Mouse (Mus musculus) MEL (cell line): Measurements from ENCODE around the gene Cers6. TPM values are rescaled to one million over a fixed set of nuclear protein-coding genes. Genes with fewer than 3 reads are reported as not detected.

ENCODE experiments used
- DNase-seq: peaks from one replicate; pipeline ENCODE4 v3.0.0; 2011; ENCODE audit warnings: low read depth, low spot score
- H3K27ac ChIP-seq: 2 replicates; pipeline ENCODE4 v1.5.1; 2012; ENCODE audit warnings: low read depth, mild to moderate bottlenecking, control low read depth, low read length, moderate library complexity; ENCODE audit not compliant: control insufficient read depth
- H3K27me3 ChIP-seq, 2 experiments: fragments of 150-350 bp in 1 of 2; sonication (generic) in 1 of 2; 2 replicates each; pipeline ENCODE4 v1.6.1; 2012; ENCODE audit warnings: low read length in 2 of 2, mild to moderate bottlenecking in 2 of 2, improper control_type of control experiment in 1 of 2, moderate library complexity in 1 of 2; ENCODE audit not compliant: insufficient read depth in 2 of 2, control insufficient read depth in 1 of 2
- H3K36me3 ChIP-seq, 2 experiments: 2 replicates each; pipeline ENCODE4 v1.6.1; 2012 to 2014; ENCODE audit warnings: low read length in 2 of 2, improper control_type of control experiment in 1 of 2, inconsistent platforms in 1 of 2, mild to moderate bottlenecking in 1 of 2; ENCODE audit not compliant: insufficient read depth in 2 of 2, control insufficient read depth in 1 of 2
- H3K4me1 ChIP-seq, 2 experiments: fragments of 150-350 bp in 1 of 2; sonication (generic) in 1 of 2; 2 replicates each; pipeline ENCODE4 v1.6.1; 2012; ENCODE audit warnings: low read length in 2 of 2, improper control_type of control experiment in 1 of 2, mild to moderate bottlenecking in 1 of 2; ENCODE audit not compliant: insufficient read depth in 2 of 2, control insufficient read depth in 1 of 2
- H3K4me3 ChIP-seq, 2 experiments: fragments of 150-350 bp in 1 of 2; sonication (generic) in 1 of 2; 2 replicates each; pipeline ENCODE4 v1.5.1; 2012; ENCODE audit warnings: low read depth in 2 of 2, low read length in 2 of 2, mild to moderate bottlenecking in 2 of 2, moderate library complexity in 2 of 2, control low read depth in 1 of 2, improper control_type of control experiment in 1 of 2; ENCODE audit not compliant: control insufficient read depth in 1 of 2, insufficient read depth in 1 of 2
- H3K79me2 ChIP-seq: 2 replicates; pipeline ENCODE4 v1.6.1; 2012; ENCODE audit warnings: mild to moderate bottlenecking, low read length, moderate library complexity; ENCODE audit not compliant: control insufficient read depth, poor library complexity, insufficient read depth
- H3K9ac ChIP-seq: 2 replicates; pipeline ENCODE4 v1.6.1; 2012; ENCODE audit warnings: low read depth, mild to moderate bottlenecking, control low read depth, low read length, moderate library complexity; ENCODE audit not compliant: control insufficient read depth, poor library complexity, severe bottlenecking
- H3K9me3 ChIP-seq: fragments of 150-350 bp; sonication (generic); replicated peaks from 2 replicates; pipeline ENCODE4 v1.6.1; 2012; ENCODE audit warnings: mild to moderate bottlenecking, low read length, improper control_type of control experiment, moderate library complexity; ENCODE audit not compliant: insufficient read depth
- CHD2 ChIP-seq: IDR thresholded peaks from 2 replicates; pipeline ENCODE4 v1.6.1; 2011; ENCODE audit warnings: low read length, improper control_type of control experiment
- CTCF ChIP-seq, 3 experiments: IDR thresholded peaks in 2 of 3; conservative IDR thresholded peaks in 1 of 3; 2 replicates each; pipeline ENCODE4 v1.5.1; 2011 to 2012; ENCODE audit warnings: low read length in 3 of 3, low read depth in 2 of 3, mild to moderate bottlenecking in 2 of 3, improper control_type of control experiment in 1 of 3, inconsistent platforms in 1 of 3, mixed read lengths in 1 of 3, moderate library complexity in 1 of 3; ENCODE audit not compliant: control insufficient read depth in 1 of 3, insufficient read depth in 1 of 3, poor library complexity in 1 of 3, severe bottlenecking in 1 of 3
- E2F4 ChIP-seq: IDR thresholded peaks from 2 replicates; pipeline ENCODE4 v1.6.1; 2011; ENCODE audit warnings: low read depth, low read length, improper control_type of control experiment, borderline replicate concordance
- ELF1 ChIP-seq: IDR thresholded peaks from 2 replicates; pipeline ENCODE4 v1.6.1; 2014; ENCODE audit warnings: low read depth, mild to moderate bottlenecking, inconsistent platforms, low read length, improper control_type of control experiment, moderate library complexity
- EP300 ChIP-seq, 2 experiments: IDR thresholded peaks; 2 replicates each; pipeline ENCODE4 v1.6.1; 2011; ENCODE audit warnings: improper control_type of control experiment in 2 of 2, low read length in 2 of 2, low read depth in 1 of 2, mild to moderate bottlenecking in 1 of 2
- ETS1 ChIP-seq: IDR thresholded peaks from 2 replicates; pipeline ENCODE4 v1.6.1; 2012; ENCODE audit warnings: low read depth, mild to moderate bottlenecking, inconsistent platforms, low read length, improper control_type of control experiment, moderate library complexity
- JUND ChIP-seq: IDR thresholded peaks from 2 replicates; pipeline ENCODE4 v1.6.1; 2011; ENCODE audit warnings: low read depth, mild to moderate bottlenecking, improper control_type of control experiment, low read length
- MAFK ChIP-seq: IDR thresholded peaks from 2 replicates; pipeline ENCODE4 v1.6.1; 2011; ENCODE audit warnings: low read depth, mild to moderate bottlenecking, low read length, improper control_type of control experiment, borderline replicate concordance
- MAZ ChIP-seq: IDR thresholded peaks from 2 replicates; pipeline ENCODE4 v1.6.1; 2012; ENCODE audit warnings: low read depth, mild to moderate bottlenecking, inconsistent platforms, low read length, improper control_type of control experiment
- MXI1 ChIP-seq: IDR thresholded peaks from 2 replicates; pipeline ENCODE4 v1.6.1; 2011; ENCODE audit warnings: mild to moderate bottlenecking, low read depth, low read length, improper control_type of control experiment
- MYB ChIP-seq: IDR thresholded peaks from 2 replicates; pipeline ENCODE4 v1.6.1; 2011; ENCODE audit warnings: mild to moderate bottlenecking, low read depth, low read length, improper control_type of control experiment
- MYC ChIP-seq: IDR thresholded peaks from 2 replicates; pipeline ENCODE4 v1.6.1; 2011; ENCODE audit warnings: low read depth, mild to moderate bottlenecking, low read length, improper control_type of control experiment, moderate library complexity
- NELFE ChIP-seq: IDR thresholded peaks from 2 replicates; pipeline ENCODE4 v1.6.1; 2011; ENCODE audit warnings: low read depth, low read length, improper control_type of control experiment
- POLR2A ChIP-seq, 2 experiments: IDR thresholded peaks; 2 replicates each; pipeline ENCODE4 v1.6.1; 2011 to 2012; ENCODE audit warnings: low read length in 2 of 2, mild to moderate bottlenecking in 2 of 2, control low read depth in 1 of 2, improper control_type of control experiment in 1 of 2, low read depth in 1 of 2, moderate library complexity in 1 of 2; ENCODE audit not compliant: control insufficient read depth in 1 of 2, insufficient read depth in 1 of 2, poor library complexity in 1 of 2
- POLR2AphosphoS2 ChIP-seq: IDR thresholded peaks from 2 replicates; pipeline ENCODE4 v1.6.1; 2011; ENCODE audit warnings: low read length, improper control_type of control experiment
- RAD21 ChIP-seq: IDR thresholded peaks from 2 replicates; pipeline ENCODE4 v1.6.1; 2011; ENCODE audit warnings: mild to moderate bottlenecking, low read depth, low read length, improper control_type of control experiment
- SMC3 ChIP-seq: IDR thresholded peaks from 2 replicates; pipeline ENCODE4 v1.6.1; 2011; ENCODE audit warnings: low read depth, low read length, improper control_type of control experiment
- TAL1 ChIP-seq: IDR thresholded peaks from 2 replicates; pipeline ENCODE4 v1.6.1; 2012; ENCODE audit warnings: mild to moderate bottlenecking, inconsistent platforms, low read length, moderate library complexity, mixed read lengths
- TBP ChIP-seq: IDR thresholded peaks from 2 replicates; pipeline ENCODE4 v1.8.0; 2011; ENCODE audit warnings: low read depth, low read length, improper control_type of control experiment
- TCF12 ChIP-seq: IDR thresholded peaks from 2 replicates; pipeline ENCODE4 v1.6.1; 2014; ENCODE audit warnings: low read depth, mild to moderate bottlenecking, inconsistent platforms, low read length, improper control_type of control experiment, moderate library complexity
- UBTF ChIP-seq: IDR thresholded peaks from 2 replicates; pipeline ENCODE4 v1.6.1; 2012; ENCODE audit warnings: low read depth, mild to moderate bottlenecking, inconsistent platforms, low read length, improper control_type of control experiment, moderate library complexity, borderline replicate concordance; ENCODE audit not compliant: insufficient read depth
- USF1 ChIP-seq: IDR thresholded peaks from 2 replicates; pipeline ENCODE4 v1.6.1; 2014; ENCODE audit warnings: low read depth, mild to moderate bottlenecking, inconsistent platforms, low read length, improper control_type of control experiment, moderate library complexity
- USF2 ChIP-seq, 2 experiments: IDR thresholded peaks; 2 replicates each; pipeline ENCODE4 v1.6.1; 2011 to 2012; ENCODE audit warnings: improper control_type of control experiment in 2 of 2, low read length in 2 of 2, borderline replicate concordance in 1 of 2, inconsistent platforms in 1 of 2, low read depth in 1 of 2, mild to moderate bottlenecking in 1 of 2; ENCODE audit not compliant: insufficient read depth in 1 of 2
- ZMIZ1 ChIP-seq: IDR thresholded peaks from 2 replicates; pipeline ENCODE4 v1.6.1; 2012; ENCODE audit warnings: low read depth, mild to moderate bottlenecking, inconsistent platforms, low read length, improper control_type of control experiment, moderate library complexity
- ZNF384 ChIP-seq: IDR thresholded peaks from 2 replicates; pipeline ENCODE4 v1.6.1; 2012; ENCODE audit warnings: low read depth, mild to moderate bottlenecking, inconsistent platforms, low read length, improper control_type of control experiment
- polyA plus RNA-seq, 2 experiments: library from polyadenylated mRNA; stranded (reverse) in 1 of 2; unstranded in 1 of 2; fragments of >175 nt in 1 of 2; fragments of >200 nt in 1 of 2; gene quantifications; 2 replicates each; pipeline versions ENCODE4 v1.2.1 to v1.2.4; 2012; ENCODE audit warnings: low replicate concordance in 2 of 2, low read depth in 1 of 2; ENCODE audit not compliant: insufficient read length in 2 of 2, insufficient read depth in 1 of 2, missing spikeins in 1 of 2
- total RNA-seq: library from RNA; depleted of rRNA; stranded (reverse); fragments of 300-350 nt; gene quantifications from 2 replicates; pipeline ENCODE4 v1.2.3, GENCODE M21; 2012

Gene Cers6
- total and polyA plus RNA-seq, 3 experiments, result not detected

DNA sequence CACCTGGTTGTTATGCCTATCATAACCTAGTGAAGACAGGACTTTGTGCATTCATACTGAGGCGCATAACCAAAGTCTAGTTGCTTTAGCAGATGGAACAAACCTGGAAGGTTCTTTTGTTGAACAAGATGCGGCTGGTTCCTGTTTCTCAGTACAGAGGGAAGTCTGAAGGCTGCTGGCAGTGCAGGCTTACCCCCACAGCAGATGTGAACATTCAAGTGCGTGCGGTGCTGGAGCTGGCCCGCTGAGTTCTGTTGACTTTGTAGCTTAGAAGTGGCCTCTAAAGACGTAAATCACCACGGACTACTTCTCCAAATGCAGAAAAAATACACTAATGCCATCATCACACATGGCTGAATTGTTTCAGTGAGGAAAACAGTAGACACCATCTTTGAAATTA lies 186.1 kb downstream of the Cers6 start:
- H3K27me3 ChIP-seq, result no peaks in the 10 kb centered on the region
- no peak overlapping the region for H3K4me3 ChIP-seq
- no peak overlapping the region for H3K27ac ChIP-seq
- TF ChIP-seq POLR2A (IDR thresholded peaks at IDR 0.05; ENCODE audit: control insufficient read depth in 1 of 2, insufficient read depth in 1 of 2, low read depth in 1 of 2, low read length in 2 of 2, poor library complexity in 1 of 2), result no peak
- no peak for TF ChIP-seq CHD2
- TF ChIP-seq UBTF, result no peak
- no peak for TF ChIP-seq RAD21
- no peak for TF ChIP-seq POLR2AphosphoS2
- no peak for TF ChIP-seq MYB
- no peak for TF ChIP-seq USF1
- TF ChIP-seq USF2 (IDR thresholded peaks at IDR 0.05; ENCODE audit: borderline replicate concordance in 1 of 2, insufficient read depth in 1 of 2, low read depth in 1 of 2, low read length in 2 of 2), result no peak
- no peak for TF ChIP-seq JUND
- TF ChIP-seq TAL1, result no peak
- TF ChIP-seq TCF12, result no peak
- TF ChIP-seq ELF1, result no peak
- TF ChIP-seq CTCF (IDR thresholded peaks at IDR 0.05 in 2 of 3, conservative IDR thresholded peaks at IDR 0.05 in 1 of 3; ENCODE audit: control insufficient read depth in 1 of 3, insufficient read depth in 1 of 3, low read depth in 2 of 3, low read length in 3 of 3, poor library complexity in 1 of 3, severe bottlenecking in 1 of 3), result no peak
- no peak for TF ChIP-seq SMC3
- TF ChIP-seq MAFK, result no peak
- no peak for TF ChIP-seq MYC
- H3K9ac ChIP-seq, result no peak overlapping the region
- no peaks in the 10 kb centered on the region for H3K4me1 ChIP-seq
- H3K9me3 ChIP-seq, result no peaks in the 10 kb centered on the region
- no peaks in the 10 kb centered on the region for H3K79me2 ChIP-seq
- no peaks in the 10 kb centered on the region for H3K36me3 ChIP-seq
- no peak for DNase-seq

DNA sequence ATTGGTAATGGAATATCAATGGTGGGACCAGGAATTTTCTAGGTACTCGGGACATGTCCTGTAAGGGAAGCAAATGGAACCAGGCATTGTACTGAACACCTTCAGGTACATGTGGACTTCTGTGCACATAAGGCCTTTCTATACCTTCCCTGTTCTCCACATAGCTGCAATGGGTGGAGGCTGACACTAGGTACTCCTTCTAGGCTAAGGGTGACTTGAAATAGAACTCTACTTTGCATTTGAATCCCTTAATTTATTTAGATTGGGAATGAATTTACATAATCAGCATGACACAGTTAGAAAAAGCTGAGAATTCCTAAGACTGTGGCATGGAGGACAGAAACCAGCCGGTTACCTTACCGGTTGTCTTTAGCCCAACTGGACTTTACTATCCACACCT lies 186.6 kb downstream of the Cers6 start:
- Histone ChIP-seq H3K36me3 (no peaks in the 10 kb centered on the region), H3K9ac (no peak overlapping the region), H3K27me3 (no peaks in the 10 kb centered on the region), H3K79me2 (no peaks in the 10 kb centered on the region), H3K4me1 (no peaks in the 10 kb centered on the region), H3K27ac (no peak overlapping the region), H3K4me3 (no peak overlapping the region), H3K9me3 (no peaks in the 10 kb centered on the region)
- TF ChIP-seq MAZ, result no peak
- no peak for TF ChIP-seq POLR2AphosphoS2
- no peak for TF ChIP-seq CHD2
- no peak for TF ChIP-seq NELFE
- TF ChIP-seq MXI1, result no peak
- no peak for TF ChIP-seq UBTF
- TF ChIP-seq MYB, result no peak
- no peak for TF ChIP-seq ZNF384
- no peak for TF ChIP-seq E2F4
- no peak for TF ChIP-seq TBP
- no peak for TF ChIP-seq TAL1
- no peak for TF ChIP-seq MYC
- TF ChIP-seq EP300 (IDR thresholded peaks at IDR 0.05; ENCODE audit: low read depth in 1 of 2, low read length in 2 of 2), result no peak
- TF ChIP-seq ETS1, result no peak
- TF ChIP-seq ZMIZ1, result no peak
- no peak for DNase-seq
